Mouse (Mus musculus): ENCODE data around the gene Jazf1.

The Jazf1 gene

GRCm38 (mm10) chr6:52851975-52852374, 216.5 kb downstream of the Jazf1 start:
- no peak for DNase-seq (ENCODE audit: low read depth, low spot score)

GRCm38 (mm10) chr6:52851019-52851418, 217.4 kb downstream of the Jazf1 start:
- DNase-seq (ENCODE audit: low read depth, low spot score) = no peak

GRCm38 (mm10) chr6:52848199-52848598, 220.2 kb downstream of the Jazf1 start:
- no peak for DNase-seq (ENCODE audit: low read depth, low spot score)

DNA sequence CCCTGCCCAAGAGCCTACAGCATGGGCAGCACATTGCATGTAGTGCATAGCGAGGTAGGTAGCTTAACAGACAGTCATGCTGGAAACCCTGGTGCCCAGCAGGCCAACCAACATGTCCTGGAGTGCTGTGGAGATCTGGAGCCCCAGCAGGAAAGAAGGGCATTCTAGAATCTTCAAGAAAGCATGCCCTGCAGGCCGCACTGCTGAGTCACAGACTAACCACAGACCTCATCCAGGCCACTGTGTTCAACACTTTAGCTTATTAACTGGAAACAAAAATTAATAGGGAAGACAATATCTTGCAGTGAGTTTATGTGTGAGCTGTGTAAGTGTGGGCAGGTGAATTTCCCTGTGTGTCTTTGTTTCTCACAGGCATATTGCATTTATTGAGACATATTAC, 222.1 kb downstream of the Jazf1 start:
- no peak for DNase-seq (ENCODE audit: low read depth, low spot score)

- no peak for DNase-seq (ENCODE audit: low read depth, low spot score)
Measured at GRCm38 (mm10) chr6:52844741-52845140, 223.7 kb downstream of the Jazf1 start.

DNA sequence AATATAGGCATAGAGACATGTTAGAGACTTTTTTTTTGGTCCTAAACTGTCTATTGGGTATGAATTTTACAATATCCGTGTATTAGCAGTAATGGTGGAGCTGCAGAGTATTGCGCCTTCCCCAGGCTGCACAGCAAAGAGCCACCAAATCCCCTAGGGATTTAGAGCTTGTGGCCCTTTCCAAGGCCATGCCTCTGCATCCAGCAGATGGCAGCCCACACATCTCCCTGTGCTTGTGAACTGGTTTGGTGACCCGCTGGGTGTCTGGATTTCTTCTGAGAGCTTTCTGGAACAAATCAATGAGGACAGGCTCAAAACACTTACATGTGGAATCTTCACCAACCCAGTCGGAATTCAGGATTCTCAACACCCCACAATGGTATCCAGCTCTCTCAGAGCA, 225.4 kb downstream of the Jazf1 start:
- peak; percentile 44 for DNase-seq (ENCODE audit: low read depth, low spot score)

GRCm38 (mm10) chr6:52842598-52842997, 225.8 kb downstream of the Jazf1 start:
- no peak for DNase-seq (ENCODE audit: low read depth, low spot score)

DNA sequence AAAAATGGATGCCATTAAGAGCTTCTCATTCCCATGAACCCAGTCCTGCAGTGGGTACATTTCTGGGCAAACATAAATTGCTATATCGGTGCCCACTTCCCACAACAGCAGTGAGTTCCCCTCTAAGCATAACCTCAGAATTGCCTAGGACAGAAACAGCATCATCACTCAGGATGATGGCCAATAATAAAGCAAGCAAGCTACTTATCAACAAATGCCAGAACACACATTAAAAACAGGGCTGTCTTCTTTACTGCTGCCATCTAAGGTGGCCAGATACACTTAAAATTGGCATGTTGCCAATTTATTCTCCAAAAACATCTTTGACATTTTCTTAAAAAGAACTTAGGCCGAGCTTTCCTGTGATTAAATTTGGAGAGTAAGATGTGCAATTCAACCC, 226.8 kb downstream of the Jazf1 start:
- no peak for DNase-seq (ENCODE audit: low read depth, low spot score)

GRCm38 (mm10) chr6:52840589-52841044, 227.8 kb downstream of the Jazf1 start:
- no peak for DNase-seq (ENCODE audit: low read depth, low spot score)

DNA sequence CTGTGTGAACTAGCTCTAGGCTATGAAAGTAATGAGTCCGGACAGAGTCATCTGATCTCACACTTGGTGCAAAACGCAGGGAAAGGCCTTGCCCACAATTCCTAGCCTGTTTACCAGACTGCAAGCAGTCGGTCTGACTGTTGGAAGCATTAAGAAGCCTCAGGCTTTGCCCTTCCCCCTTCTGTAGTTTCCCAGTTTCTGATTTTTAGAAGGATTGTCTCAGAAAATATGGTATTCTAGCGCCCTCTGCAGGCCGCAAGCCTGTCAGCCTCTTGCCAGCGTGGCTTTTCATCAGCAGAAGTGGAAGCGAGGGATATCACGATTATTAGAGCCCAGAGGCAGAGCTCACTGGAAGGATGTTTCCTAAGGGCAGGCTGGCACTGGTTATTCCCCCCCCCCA, 229.7 kb downstream of the Jazf1 start:
- DNase-seq (ENCODE audit: low read depth, low spot score) = peak; percentile 87

- DNase-seq (ENCODE audit: low read depth, low spot score) = no peak
Measured at GRCm38 (mm10) chr6:52837792-52838191, 230.6 kb downstream of the Jazf1 start.

DNA sequence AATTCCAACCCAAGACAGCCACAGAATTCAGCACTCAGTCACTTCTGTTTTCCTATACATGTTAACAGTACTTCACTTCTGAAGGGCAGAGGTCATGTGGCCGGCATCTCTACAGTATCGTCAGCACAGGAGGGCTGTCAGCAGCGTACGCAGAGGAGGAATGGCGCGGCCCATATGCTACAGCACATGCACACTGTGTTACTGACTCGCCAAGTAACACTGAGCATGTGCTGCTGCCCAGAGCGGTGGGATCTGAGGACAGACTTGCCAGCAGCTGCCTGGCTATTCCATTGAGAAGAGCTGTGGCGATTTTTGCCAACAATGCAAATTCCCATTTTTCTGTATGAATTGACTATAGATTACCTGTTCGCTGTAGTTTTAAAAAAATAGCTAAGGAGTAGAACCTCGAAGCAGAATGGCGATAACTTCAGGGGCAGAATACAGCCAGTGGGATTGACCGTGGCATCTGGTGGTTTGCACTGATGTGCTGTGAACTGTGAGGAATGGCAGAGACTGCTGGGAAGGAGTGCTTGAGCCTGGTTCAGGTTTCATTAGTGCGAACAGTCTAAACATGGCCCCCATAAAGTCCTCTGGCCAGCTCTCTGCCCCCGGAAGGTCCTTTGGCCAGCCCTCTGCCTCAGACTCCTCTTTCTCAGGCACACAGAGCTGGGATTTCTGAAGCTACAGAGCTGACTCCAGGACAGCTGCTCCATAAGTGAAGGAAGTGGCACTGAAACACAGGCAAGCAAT, 232.1 kb downstream of the Jazf1 start:
- DNase-seq (ENCODE audit: low read depth, low spot score) = no peak

DNA sequence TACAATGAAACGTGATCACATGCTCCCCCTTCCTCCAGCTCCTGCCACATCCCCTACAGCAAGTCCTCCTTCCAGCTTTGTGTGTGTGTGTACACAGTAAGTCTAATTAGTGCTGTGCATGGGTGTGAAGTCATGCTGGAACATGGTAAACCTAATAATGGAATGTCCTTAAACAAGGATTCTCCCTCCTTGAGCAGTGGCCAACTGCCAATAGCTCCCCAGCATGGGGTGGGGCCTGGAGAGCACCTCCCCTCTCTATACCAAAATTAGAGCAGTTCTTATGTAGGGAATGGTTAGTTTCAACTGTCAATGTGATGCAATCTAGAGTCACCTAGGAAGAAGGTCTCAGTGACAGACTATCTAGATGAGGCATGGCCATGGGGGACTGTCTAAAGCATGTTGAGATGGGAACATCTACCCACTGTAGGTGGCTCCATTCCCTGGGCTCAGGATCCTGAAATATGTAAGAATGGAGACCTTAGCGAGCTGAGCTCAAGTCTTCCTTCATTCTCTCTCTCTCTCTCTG, 240.6 kb downstream of the Jazf1 start:
- no peak for DNase-seq (ENCODE audit: low read depth, low spot score)

DNA sequence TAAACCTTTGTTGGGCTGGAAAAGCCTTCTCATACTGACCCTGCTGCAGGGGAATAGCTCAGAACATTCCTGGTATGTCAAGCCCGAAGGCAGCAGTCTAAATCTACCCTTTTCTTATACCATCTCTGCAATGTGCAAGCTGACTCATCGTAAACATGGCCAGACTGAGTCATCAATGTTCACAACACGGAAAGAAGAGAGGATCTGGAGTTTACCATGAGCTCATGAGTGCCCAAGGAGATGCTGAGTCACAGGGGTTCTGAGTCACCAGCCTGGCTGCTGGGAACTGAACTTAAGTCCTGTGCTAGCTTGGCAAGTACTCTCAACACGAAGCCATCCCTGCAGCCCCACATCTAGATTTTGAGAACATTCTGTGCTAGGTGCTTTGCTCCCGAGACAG, 242.9 kb downstream of the Jazf1 start:
- no peak for DNase-seq (ENCODE audit: low read depth, low spot score)

DNA sequence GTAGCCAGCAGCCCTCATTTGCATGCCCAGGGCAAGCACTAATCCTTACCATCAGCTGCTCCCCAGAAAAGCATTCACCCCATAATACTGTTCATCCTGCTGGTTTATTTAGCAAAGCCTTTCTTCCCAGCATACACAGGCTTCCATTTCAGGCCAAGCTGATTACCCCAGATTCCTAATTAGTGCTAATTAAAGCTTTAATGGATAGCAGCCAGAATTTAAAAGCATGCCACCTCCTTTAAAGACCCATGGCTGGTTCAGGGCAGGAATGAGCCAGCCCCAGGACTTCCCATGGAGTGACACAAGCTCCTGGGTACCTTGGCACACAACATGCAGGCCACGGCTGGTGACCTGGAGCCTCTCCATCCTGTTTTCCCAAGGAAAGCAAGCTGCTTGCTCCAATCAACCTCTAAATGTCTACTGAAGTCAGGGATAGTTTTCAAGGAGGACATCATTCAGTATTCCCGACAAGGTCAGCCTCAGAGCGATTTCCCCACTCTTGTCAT, 243.4 kb downstream of the Jazf1 start:
- peak; percentile 72 for DNase-seq (ENCODE audit: low read depth, low spot score)

GRCm38 (mm10) chr6:52823064-52823463, 245.4 kb downstream of the Jazf1 start:
- no peak for DNase-seq (ENCODE audit: low read depth, low spot score)

DNA sequence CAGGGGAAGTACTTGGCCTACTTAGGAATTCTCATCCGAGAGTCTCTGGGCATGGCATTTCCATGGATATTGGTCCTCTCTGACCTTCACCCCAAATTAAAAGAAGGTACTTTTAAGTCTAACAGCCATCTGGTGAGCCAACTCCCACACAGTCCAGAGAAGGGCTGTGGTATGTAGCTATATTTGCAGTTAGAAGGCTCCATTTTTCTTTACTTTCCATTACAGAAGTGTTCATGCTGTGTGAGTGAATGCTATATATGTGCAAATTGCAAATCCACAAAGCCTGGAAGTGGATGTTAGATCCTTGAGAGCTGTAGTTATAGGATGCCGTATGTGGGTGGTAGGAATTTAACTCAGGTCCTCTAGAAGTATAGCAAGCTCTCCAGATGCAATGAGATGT, 245.8 kb downstream of the Jazf1 start:
- no peak for DNase-seq (ENCODE audit: low read depth, low spot score)

DNA sequence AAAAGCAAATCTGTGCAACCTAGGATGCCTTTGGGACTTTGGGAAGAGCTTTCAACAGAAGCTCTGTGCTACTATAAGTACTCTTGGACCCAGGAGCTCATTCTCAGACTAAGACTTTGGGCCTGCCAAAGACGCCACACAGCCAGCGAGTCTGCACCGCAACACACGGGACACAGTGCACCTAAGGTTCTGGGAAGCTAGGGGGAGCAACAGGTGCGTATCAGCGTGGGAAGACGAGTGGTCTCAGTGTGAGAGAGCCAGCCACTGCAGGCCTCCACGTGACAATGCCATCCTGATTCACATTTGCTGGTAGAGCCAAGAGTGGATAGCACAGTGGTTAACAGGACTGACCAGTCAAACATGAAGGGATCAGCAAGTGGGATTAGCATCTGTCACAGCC, 249.1 kb downstream of the Jazf1 start:
- no peak for DNase-seq (ENCODE audit: low read depth, low spot score)

- no peak for DNase-seq (ENCODE audit: low read depth, low spot score)
Measured at GRCm38 (mm10) chr6:52818041-52818440, 250.4 kb downstream of the Jazf1 start.

DNA sequence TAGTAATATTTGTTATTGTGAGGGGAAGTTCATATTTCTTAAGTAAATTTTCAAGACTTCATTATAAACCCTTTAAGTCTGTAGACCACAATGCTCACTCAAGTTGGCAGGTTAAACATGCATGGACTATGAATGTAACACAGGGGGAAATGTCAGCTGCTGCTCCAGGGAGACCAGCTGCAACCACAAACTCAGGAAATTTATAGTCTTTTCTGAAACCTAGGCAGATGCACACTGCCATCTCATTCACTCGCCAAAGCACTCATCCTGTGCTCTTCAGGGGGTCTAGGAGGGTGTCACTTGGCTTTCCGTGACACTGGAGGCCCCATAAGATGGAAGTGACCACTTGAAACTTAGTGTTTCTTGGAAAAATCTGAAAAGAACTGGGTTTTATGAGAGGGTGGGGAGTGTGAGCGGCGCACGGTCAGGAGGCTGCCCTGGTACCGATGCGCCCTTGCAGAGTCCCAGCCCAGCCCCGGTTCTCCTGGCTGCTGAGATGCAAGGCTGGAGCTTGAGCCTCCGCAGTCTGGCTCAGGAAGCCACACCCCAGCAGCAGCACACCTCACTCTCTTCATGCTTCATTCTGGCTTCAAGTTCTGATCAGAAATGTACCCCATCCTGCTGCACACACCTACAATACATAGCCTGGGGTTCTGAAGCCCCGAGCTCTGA, 251.1 kb downstream of the Jazf1 start:
- no peak for DNase-seq (ENCODE audit: low read depth, low spot score)

- DNase-seq (ENCODE audit: low read depth, low spot score) = no peak
Measured at GRCm38 (mm10) chr6:52805237-52805856, 263.1 kb downstream of the Jazf1 start.

GRCm38 (mm10) chr6:52802181-52802580, 266.2 kb downstream of the Jazf1 start:
- DNase-seq (ENCODE audit: low read depth, low spot score) = no peak

Measured in retina, postnatal 7 days (tissue).